Comparison of ENCODE assay signal across 12 mouse cellular contexts in genomic region chr9:68783246-68783645, GRCm38 (mm10).
"Had no signal": no experiment of that assay in that cellular context is flagged by ENCODE, and none has a peak within 500 bp of the region (broad histone marks: within the 10 kb centered on the region; RNA-seq: fewer than 3 reads in every experiment).

No protein-coding gene starts in this region.

- H3K4me1 ChIP-seq: liver, embryonic 13.5 days had no signal

- H3K27ac ChIP-seq: left cerebral cortex, adult 2 months; liver, embryonic 13.5 days had no signal

- H3K4me2 ChIP-seq: liver, embryonic 13.5 days; midbrain, embryonic 11.5 days had no signal

- H3K9ac ChIP-seq: liver, embryonic 13.5 days had no signal

- DNase-seq: kidney, adult 9 months; kidney, postnatal 10 days; kidney, postnatal 36 days; layer of hippocampus, postnatal 36 days; liver, embryonic 13.5 days; lung, adult 2 months; lung, postnatal 14 days; lung, postnatal 4 days; midbrain, embryonic 14.5 days; thymus, postnatal 25 days had no signal

- H3K4me3 ChIP-seq: left cerebral cortex, adult 2 months; liver, embryonic 13.5 days had no signal

- H3K36me3 ChIP-seq: liver, embryonic 13.5 days had no signal

- H3K9me3 ChIP-seq: liver, embryonic 13.5 days had no signal

- H3K27me3 ChIP-seq: liver, embryonic 13.5 days had no signal
